Mouse (Mus musculus) thymus, postnatal 0 days (tissue): ENCODE data around the gene Tmem175. TPM values are rescaled to one million over a fixed set of nuclear protein-coding genes. Genes with fewer than 3 reads are reported as not detected.
"Not testable (repeated sequence)": the region's sequence is repeated elsewhere in the genome, so short reads cannot be mapped to it uniquely, and the experiment has no call there.

Source experiments
- DNase-seq: peaks from one replicate; pipeline ENCODE4 v3.0.0-alpha.2; 2015; ENCODE audit warnings: low spot score
- polyA plus RNA-seq: library from polyadenylated mRNA; unstranded; fragments of >200 nt; fragmentation: Nextera tagmentation; extraction: Ambion mirVana; gene quantifications from 2 replicates; pipeline ENCODE4 v1.2.1, GENCODE M21; 2015

The Tmem175 gene
- 25.2 and 28.3 TPM in 2 replicates for polyA plus RNA-seq

- peak; percentile 97 for DNase-seq
Measured at GRCm38 (mm10) chr5:108629634-108630483, at the start of gene Tmem175, which contains the start of gene Gak. Gene Tmem175 (plus strand): TSS chr5:108629770. Gene Gak (minus strand): TSS chr5:108629755.

GRCm38 (mm10) chr5:108581361-108581891 is 48.1 kb upstream of the Tmem175 start:
- DNase-seq, result no peak

- DNase-seq, result no peak
Measured at GRCm38 (mm10) chr5:108599923-108600322, 29.6 kb upstream of the Tmem175 start.

GRCm38 (mm10) chr5:108602537-108602936 is 27.0 kb upstream of the Tmem175 start:
- DNase-seq, result no peak

- no peak for DNase-seq
Measured at GRCm38 (mm10) chr5:108610426-108610825, 19.1 kb upstream of the Tmem175 start.

GRCm38 (mm10) chr5:108621870-108622269 is 7.7 kb upstream of the Tmem175 start:
- DNase-seq, result no peak

GRCm38 (mm10) chr5:108626050-108626660 is 3.4 kb upstream of the Tmem175 start:
- DNase-seq, result no peak

- DNase-seq, result peak; percentile 48
Measured at GRCm38 (mm10) chr5:108628891-108629633, 508 bp upstream of the Tmem175 start.

- no peak for DNase-seq
Measured at GRCm38 (mm10) chr5:108633676-108634075, 4.1 kb downstream of the Tmem175 start.

- not testable (repeated sequence) for DNase-seq
Measured at GRCm38 (mm10) chr5:108634088-108634487, 4.5 kb downstream of the Tmem175 start.

GRCm38 (mm10) chr5:108636172-108636571 is 6.6 kb downstream of the Tmem175 start:
- DNase-seq, result no peak

GRCm38 (mm10) chr5:108643674-108644073 is 14.1 kb downstream of the Tmem175 start:
- DNase-seq, result no peak

GRCm38 (mm10) chr5:108645651-108646342 is 16.2 kb downstream of the Tmem175 start:
- DNase-seq, result no peak

- DNase-seq, result no peak
Measured at GRCm38 (mm10) chr5:108646343-108646660, 16.7 kb downstream of the Tmem175 start.

GRCm38 (mm10) chr5:108647311-108647710 is 17.7 kb downstream of the Tmem175 start:
- DNase-seq, result no peak

- DNase-seq, result no peak
Measured at GRCm38 (mm10) chr5:108647820-108648465, 18.4 kb downstream of the Tmem175 start.

GRCm38 (mm10) chr5:108648937-108649576 is 19.5 kb downstream of the Tmem175 start:
- no peak for DNase-seq

- no peak for DNase-seq
Measured at GRCm38 (mm10) chr5:108650341-108650740, 20.8 kb downstream of the Tmem175 start.

GRCm38 (mm10) chr5:108651136-108651720 is 21.7 kb downstream of the Tmem175 start:
- DNase-seq, result no peak

GRCm38 (mm10) chr5:108651823-108652222 is 22.3 kb downstream of the Tmem175 start:
- peak; percentile 76 for DNase-seq
